Mouse (Mus musculus) monocyte, adult 59 days (primary cell): ENCODE results near the gene Apex2. TPM values are rescaled to one million over a fixed set of nuclear protein-coding genes. Genes with fewer than 3 reads are reported as not detected.

Experiments used
- total RNA-seq, 2 experiments: library from RNA; stranded (reverse); gene quantifications; one replicate each; pipeline ENCODE4 v1.2.4; 2023

Gene Apex2
- 10 to 100 TPM; 12.4 to 15.9 TPM for total RNA-seq

DNA sequence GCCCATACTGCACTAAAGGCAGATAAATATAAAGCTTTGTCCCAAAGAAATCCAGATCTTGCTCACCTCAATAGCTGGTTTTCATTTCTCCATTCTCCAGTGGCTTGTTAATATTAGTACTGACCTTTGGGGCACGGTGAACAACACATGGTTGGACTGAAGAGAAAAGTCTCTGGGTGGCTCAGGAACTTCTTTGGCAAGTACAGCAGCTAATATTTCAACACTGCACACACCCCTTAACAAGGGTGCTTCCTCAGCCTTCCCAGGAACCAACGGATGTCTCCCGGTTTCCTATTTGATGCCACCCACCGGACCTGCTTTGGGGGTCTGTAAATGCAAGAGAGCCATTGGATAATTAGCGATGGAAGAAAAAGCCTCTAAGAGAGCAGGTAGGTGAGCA lies at the start of gene Apex2:
TSS of gene Apex2 (minus strand) at position 173 of the 400 bp plus-strand sequence.

DNA sequence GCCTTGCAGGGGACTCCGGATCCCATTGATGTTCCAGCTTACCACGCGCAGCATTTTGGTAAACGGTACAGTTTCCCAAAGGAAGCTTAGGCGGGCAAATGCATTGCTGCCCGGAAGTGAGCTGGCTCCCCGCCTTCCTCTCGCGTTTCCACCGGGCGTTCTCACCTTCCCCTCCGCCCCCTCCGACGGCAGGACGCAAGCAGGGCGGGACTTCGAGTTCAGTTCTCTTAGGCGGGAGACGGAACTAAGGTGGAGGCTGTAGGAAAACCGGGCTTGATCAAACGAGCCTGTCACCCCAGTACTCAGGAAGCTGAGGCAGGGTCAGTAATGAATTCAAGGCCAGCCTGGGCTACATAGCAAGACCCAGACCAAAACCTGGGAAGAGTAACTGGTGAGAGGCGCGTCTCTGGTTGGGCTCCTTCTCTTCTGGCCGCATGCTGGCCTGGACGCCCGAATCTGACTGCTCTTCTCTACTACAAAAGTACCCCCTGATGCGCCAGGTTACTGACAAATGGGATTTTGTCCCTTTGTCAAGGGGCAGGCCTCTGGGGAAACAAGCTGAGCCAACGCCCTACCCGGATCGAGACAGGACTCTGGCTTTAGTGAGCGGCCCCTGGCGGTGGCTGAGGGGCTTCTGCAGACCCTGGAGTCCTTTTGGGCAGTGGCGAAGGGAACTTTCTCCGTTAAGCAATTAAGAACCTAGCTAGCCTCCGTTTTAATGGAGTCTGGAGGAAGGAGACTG lies 1.5 kb downstream of the Apex2 start, which contains the start of gene Pfkfb1:
TSS of gene Pfkfb1 (plus strand) at position 207 of the 742 bp plus-strand sequence.

DNA sequence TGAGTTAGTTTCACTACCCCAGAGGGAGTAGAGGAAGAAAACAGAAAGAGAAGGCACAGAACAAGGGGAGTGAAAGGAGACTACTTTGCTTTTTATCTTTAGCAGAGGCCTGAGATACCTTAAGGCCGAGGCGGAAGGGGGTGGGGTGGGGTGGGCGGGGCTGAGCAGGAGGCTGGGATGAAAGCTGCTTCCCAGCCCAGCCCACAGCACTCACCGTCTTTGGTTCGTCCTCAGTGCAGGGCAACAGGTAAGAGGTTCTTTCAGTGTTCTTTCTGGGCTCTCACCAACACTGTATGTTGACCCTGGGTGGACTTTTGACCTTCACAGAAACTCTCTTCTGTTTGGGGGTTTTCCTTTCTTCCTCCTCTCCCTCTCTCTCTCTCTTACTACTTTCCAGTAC lies 42.4 kb downstream of the Apex2 start, which contains the start of gene Alas2:
TSS of gene Alas2 (plus strand) at position 137 of the 400 bp plus-strand sequence.

Other genes starting within 250 kb of the Apex2 start
- gene Tmem29, start 130.7 kb downstream of the Apex2 start, total RNA-seq: 10 to 100 TPM; 10.0 to 15.8 TPM
- gene Alas2, start 42.5 kb downstream of the Apex2 start, total RNA-seq: 1 to 10 TPM in 1 of 2 experiments, under 1 TPM in 1; 0.82 to 1.6 TPM
- gene Pfkfb1, start 1.6 kb downstream of the Apex2 start, total RNA-seq: 1 to 10 TPM; 2.1 to 3.7 TPM
- gene Tro, start 67.7 kb upstream of the Apex2 start, total RNA-seq: not detected
- gene Maged2, start 224.5 kb upstream of the Apex2 start, total RNA-seq: 1 to 10 TPM; 1.9 to 2.2 TPM